ENCODE assay signal across 17 mouse cellular contexts in genomic region chr1:177491280-177491679, GRCm38 (mm10).
"Had no signal": no experiment of that assay in that cellular context is flagged by ENCODE, and none has a peak within 500 bp of the region (broad histone marks: within the 10 kb centered on the region; RNA-seq: fewer than 3 reads in every experiment).

No protein-coding gene starts in this region.

- H3K36me3 ChIP-seq: limb, embryonic 12.5 days; liver, embryonic 13.5 days; lung, embryonic 15.5 days; midbrain, embryonic 12.5 days; neural tube, embryonic 12.5 days had no signal

- H3K4me3 ChIP-seq: layer of hippocampus, adult 2 months; limb, embryonic 12.5 days; liver, embryonic 13.5 days; lung, embryonic 15.5 days; midbrain, embryonic 12.5 days; neural tube, embryonic 12.5 days had no signal

- DNase-seq: kidney, adult 18-20 months; kidney, postnatal 4 days; liver; liver, embryonic 13.5 days; liver, postnatal 0 days; lung, postnatal 14 days; retina, postnatal 1 day; right cerebral cortex, postnatal 4 days; spleen, adult 18-20 months; thymus, adult 18-20 months; thymus, postnatal 14 days had no signal

- H3K9me3 ChIP-seq: limb, embryonic 12.5 days; liver, embryonic 13.5 days; lung, embryonic 15.5 days; midbrain, embryonic 12.5 days; neural tube, embryonic 12.5 days had no signal

- ATAC-seq: liver, postnatal 0 days had no signal

- H3K9ac ChIP-seq: limb, embryonic 12.5 days; liver, embryonic 13.5 days; liver, postnatal 0 days; lung, embryonic 15.5 days; midbrain, embryonic 12.5 days; neural tube, embryonic 12.5 days had no signal

- H3K27ac ChIP-seq: limb, embryonic 12.5 days; liver, embryonic 13.5 days; lung, embryonic 15.5 days; macrophage; midbrain, embryonic 12.5 days; neural tube, embryonic 12.5 days had no signal

- H3K27me3 ChIP-seq: limb, embryonic 12.5 days; liver, embryonic 13.5 days; lung, embryonic 15.5 days; midbrain, embryonic 12.5 days; neural tube, embryonic 12.5 days had no signal

- H3K4me2 ChIP-seq: limb, embryonic 12.5 days; liver, embryonic 13.5 days; lung, embryonic 15.5 days; midbrain, embryonic 12.5 days; neural tube, embryonic 12.5 days had no signal
